Mouse (Mus musculus) right cerebral cortex, postnatal 10 days (tissue): ENCODE data around the gene Hist4h4.
A peak's percentile ranks its signal among the peaks of the same experiment; 100 is the strongest.

Experiments
- DNase-seq, 2 experiments: peaks; one replicate each; pipeline ENCODE4 v3.0.0; 2021; ENCODE audit warnings: low spot score in 2 of 2

Gene Hist4h4

DNA sequence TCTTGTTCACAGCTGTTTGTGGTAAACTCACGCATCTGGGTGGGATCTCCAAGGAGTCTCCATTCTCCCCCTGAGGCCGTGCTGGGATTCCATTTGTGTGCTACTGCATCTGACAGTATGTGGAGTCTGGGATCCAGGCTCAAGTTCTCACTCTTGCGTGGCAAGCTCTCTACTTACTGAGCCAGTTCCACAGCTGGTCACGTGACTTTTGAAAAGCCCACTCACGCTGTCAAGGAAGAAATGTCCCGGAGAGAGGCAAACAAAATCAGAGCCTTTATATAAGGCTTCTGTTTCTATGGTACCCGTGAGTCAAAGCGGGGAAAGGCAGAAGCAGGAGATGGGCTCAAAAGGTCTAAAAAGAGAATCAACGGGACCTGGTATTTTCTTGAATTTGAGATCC is 21.5 kb downstream of the Hist4h4 start:
- DNase-seq = peak; percentile 62 to 79

DNA sequence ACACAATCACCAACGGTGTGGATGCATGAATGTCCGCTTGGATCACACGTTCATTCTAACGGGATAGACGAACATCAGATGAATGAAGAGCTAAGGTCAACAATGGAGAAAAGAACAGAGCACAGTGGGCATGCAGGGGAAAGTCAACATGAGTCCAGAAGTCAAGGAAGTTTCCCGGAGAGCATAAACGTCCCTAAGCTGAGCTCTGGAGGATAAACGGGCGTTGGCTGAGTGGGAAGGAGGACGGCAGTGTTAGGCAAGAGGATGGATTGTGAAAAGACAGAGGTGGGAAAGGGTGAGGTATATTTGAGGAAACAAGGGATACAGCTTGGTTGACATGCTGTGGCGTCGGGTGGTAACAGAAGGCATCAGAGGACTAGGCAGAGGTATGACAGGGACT is 22.1 kb downstream of the Hist4h4 start:
- no peak for DNase-seq

DNA sequence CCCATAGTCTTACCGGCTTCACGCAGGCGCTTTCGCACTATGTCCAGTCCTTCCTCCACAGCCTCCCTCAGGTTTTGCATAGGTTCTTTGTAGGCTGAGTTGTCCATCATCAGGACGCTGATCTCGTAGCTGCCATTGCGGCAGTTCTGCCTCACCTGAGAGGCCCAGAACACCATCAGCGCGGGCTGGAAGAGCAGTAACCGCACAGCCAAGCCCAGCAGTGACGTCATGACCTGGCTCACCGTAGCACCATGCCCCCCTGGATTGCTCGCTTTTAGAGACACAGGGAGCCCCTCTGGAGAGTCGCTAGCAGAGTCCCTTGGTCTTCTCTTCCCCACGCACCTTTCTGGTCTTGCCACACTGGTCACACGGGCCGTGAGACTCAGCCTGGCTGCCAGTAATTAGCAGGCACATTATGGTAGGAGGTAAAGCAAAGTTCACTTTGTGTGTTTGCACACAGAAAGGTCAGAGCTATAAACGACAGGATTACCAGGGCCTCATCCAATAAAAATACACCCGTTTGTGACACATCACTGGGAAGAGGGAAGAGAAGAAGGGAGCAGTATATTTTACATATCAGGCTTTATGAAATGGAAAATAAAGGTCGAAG is 22.7 kb downstream of the Hist4h4 start, which contains the start of gene Gucy2c:
Gene Gucy2c (minus strand): TSS at position 389 of the 610 bp plus-strand sequence.
- no peak for DNase-seq

DNA sequence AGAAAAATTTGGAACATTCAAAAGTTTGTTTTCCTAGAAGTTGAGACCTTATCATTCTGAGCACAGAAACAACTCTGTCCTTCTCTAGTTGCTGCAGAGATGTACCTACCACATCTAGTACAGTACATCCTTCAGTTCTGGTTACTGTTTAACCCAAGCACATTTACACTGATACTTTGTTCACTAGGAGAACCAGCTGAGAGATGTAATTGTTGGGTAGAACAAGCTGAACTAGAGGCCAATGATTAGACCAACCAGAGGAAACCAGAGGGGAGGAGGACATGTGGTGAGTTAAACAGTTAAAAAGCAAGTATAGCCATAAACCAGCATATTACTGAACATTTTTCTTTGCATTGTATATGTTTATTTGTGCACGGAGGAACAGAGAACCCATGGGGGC is 27.8 kb downstream of the Hist4h4 start:
- DNase-seq = no peak

DNA sequence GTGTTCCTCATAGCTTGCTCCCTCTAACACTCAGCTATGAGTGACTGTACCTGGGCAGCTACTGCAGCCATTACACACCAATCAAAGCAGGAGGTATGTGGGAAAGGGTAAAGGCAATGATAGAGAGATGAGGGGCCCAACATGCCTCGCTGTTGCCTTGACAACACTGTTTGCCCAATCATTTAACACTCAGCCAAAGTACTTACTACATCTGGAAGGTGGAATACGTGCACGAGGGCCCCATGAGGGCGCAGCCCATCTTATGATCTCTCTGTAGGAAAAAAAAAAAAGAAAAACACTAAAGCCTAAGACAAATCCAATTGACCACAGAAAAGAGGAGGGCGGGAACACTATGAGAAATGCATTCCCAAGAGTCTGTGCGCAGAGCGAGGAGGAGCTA is 34.4 kb downstream of the Hist4h4 start:
- no peak for DNase-seq

DNA sequence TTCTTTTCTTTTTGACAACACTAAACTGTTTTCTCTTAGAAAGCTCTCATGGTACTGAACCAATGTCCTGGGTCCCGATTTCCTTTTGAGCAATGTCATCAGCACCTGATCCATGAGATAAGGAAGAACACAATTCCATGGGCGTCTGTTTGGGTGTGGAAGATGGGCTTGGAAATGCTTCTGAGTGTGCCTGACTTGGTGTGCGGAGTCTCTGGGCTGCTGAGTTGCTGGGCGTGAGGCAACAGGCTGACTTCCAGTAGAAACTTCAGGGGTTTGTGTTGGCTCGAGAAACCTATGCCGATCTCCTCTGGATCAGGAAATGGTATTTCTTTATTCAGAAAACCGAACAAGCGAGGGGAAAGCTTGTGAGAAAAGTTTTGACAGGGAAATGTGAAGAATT is 35.1 kb downstream of the Hist4h4 start:
- DNase-seq = no peak

DNA sequence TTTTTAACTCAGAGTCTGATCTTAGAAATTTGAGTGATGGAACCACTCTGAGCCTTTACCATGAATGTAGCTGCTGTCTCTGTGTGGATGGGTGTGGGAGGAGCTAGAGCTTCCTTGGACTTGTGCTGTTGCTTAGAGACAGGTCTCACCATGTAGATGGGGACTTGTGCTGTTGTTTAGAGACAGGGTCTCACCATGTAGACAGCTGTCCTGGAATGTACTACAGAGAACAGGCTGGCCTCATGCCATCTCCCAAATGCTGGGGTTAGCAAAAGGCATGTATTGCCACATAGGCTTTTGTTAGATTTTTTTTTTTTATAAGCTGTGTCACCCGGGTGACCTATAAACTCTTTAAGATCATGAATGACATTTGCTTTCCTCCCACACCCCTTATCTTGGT is 40.3 kb downstream of the Hist4h4 start:
- DNase-seq = peak; percentile 45 to 47
